Mouse (Mus musculus): ENCODE data around the gene Cdc45. TPM values are rescaled to one million over a fixed set of nuclear protein-coding genes. Genes with fewer than 3 reads are reported as not detected.

Cdc45 gene
- polyA plus RNA-seq, 1 experiment from 2014 or later, result 83.1 TPM

DNA sequence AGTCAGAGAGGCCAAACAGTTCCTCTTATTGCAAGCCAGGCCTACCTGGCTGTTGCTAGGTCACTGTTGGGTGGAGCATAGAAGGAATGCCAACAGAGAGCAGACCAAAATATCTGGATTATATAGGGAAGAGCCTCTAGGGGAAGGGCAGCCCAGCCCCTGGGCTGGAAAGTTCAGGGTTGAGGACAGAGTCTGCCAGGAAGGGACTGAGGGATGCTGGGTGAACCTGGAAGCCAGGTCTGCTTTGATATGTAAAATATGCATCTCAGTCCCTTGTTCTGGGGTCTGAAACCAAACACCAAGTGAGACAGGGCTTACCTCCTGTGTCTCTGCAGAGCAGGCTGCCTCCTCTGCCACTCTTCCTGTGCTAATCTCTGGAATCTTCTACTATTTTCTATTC, 73.5 kb downstream of the Cdc45 start:
- no peak overlapping the region for H3K4me2 ChIP-seq (ENCODE audit: low read depth, low read length)
- H3K27ac ChIP-seq (replicated peaks; ENCODE audit: low read depth, low read length), result no peak overlapping the region
- no peaks in the 10 kb centered on the region for H3K27me3 ChIP-seq (ENCODE audit: control insufficient read depth, insufficient read depth, low read length)
- no peak overlapping the region for H3K4me3 ChIP-seq (ENCODE audit: low read depth, low read length)
- H3K4me1 ChIP-seq (ENCODE audit: control insufficient read depth, insufficient read depth, low read length), result no peaks in the 10 kb centered on the region
- no peak for DNase-seq (ENCODE audit: low spot score)
- no peaks in the 10 kb centered on the region for H3K36me3 ChIP-seq (replicated peaks; ENCODE audit: control insufficient read depth, insufficient read depth, low read depth, low read length)
- H3K9ac ChIP-seq (replicated peaks; ENCODE audit: low read length), result no peak overlapping the region
- no peak for ATAC-seq (replicated peaks; ENCODE audit: insufficient number of reproducible peaks, low FRiP score, low TSS enrichment, low read depth)
- no peaks in the 10 kb centered on the region for H3K9me3 ChIP-seq (replicated peaks; ENCODE audit: control insufficient read depth, low read length)

DNA sequence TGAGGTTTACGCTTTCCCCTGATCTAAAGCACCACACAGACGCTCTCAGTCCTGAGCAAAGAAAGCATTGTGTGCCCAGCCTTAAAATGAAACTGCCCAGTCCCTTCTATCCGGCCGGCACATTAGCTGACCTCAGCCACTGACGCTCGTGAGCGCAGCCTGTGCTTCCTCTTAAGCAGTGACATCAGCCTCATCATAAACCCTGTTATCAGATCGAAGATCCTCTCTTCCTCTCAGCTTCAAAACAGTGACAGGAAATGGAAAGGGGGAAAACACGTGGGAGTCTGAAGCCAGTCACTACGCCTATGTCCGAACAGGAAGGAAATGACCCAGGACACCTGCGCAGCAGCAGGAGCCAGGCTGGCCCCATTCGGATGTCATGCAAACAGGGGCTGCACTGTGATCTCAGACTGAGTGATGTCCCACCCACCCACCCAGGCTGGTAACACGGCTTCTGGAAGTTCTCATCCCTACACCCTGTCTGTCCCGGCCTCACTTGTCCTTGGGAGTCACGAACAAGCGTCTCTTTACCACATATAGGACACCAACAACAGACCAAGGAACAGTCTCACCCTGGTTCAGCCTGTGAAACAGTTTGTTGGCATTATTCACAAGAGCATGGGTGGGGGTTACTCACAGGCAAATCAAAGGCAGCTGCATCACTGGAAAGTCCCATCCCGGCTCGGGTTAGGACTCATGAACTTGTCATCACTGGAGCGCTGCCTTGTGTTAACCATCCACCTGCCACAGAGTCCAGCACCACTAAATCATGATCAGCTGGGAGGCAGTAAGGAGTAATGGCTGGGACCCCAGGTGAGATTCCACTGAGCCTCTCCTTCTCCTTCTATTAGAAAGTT, 78.5 kb downstream of the Cdc45 start:
- WGBS, result 62% methylated on average over 20 of the region's 20 CpGs
- no peak overlapping the region for H3K4me2 ChIP-seq (ENCODE audit: low read depth, low read length)
- ATAC-seq (replicated peaks; ENCODE audit: insufficient number of reproducible peaks, low FRiP score, low TSS enrichment, low read depth), result no peak
- no peak overlapping the region for H3K4me3 ChIP-seq (ENCODE audit: low read depth, low read length)
- H3K9ac ChIP-seq (replicated peaks; ENCODE audit: low read length), result no peak overlapping the region
- H3K9me3 ChIP-seq (replicated peaks; ENCODE audit: control insufficient read depth, low read length), result no peaks in the 10 kb centered on the region
- H3K4me1 ChIP-seq (ENCODE audit: control insufficient read depth, insufficient read depth, low read length), result no peaks in the 10 kb centered on the region
- no peak overlapping the region for H3K27ac ChIP-seq (replicated peaks; ENCODE audit: low read depth, low read length)
- DNase-seq (ENCODE audit: low spot score), result peak; percentile 21
- no peaks in the 10 kb centered on the region for H3K36me3 ChIP-seq (replicated peaks; ENCODE audit: control insufficient read depth, insufficient read depth, low read depth, low read length)
- H3K27me3 ChIP-seq (ENCODE audit: control insufficient read depth, insufficient read depth, low read length), result no peaks in the 10 kb centered on the region

DNA sequence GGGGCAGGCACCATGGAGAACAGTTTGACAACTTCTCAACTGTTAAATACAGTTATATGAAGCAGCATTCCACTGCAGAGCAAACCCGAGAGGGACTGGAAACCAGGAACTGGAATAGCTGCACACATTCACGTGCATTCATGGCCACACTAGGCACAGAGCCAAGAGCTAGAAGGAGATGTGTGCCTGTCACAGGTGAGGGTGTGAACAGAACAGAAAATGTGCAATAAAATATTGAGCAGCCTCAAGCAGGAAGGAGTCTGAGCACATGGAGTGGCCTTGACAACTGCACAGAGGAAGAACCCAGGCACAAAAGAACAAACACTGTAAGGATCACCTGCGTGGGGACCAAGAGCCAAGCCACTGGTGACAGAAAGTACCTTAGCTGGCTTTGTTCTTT, 81.1 kb downstream of the Cdc45 start:
- DNase-seq (ENCODE audit: low spot score), result no peak
- H3K4me2 ChIP-seq (ENCODE audit: low read depth, low read length), result no peak overlapping the region
- 81% methylated on average over 3 of the region's 3 CpGs for WGBS
- no peak overlapping the region for H3K27ac ChIP-seq (replicated peaks; ENCODE audit: low read depth, low read length)
- no peak overlapping the region for H3K4me3 ChIP-seq (ENCODE audit: low read depth, low read length)
- H3K27me3 ChIP-seq (ENCODE audit: control insufficient read depth, insufficient read depth, low read length), result no peaks in the 10 kb centered on the region
- H3K9ac ChIP-seq (replicated peaks; ENCODE audit: low read length), result no peak overlapping the region
- H3K4me1 ChIP-seq (ENCODE audit: control insufficient read depth, insufficient read depth, low read length), result no peaks in the 10 kb centered on the region
- H3K9me3 ChIP-seq (replicated peaks; ENCODE audit: control insufficient read depth, low read length), result no peaks in the 10 kb centered on the region
- no peaks in the 10 kb centered on the region for H3K36me3 ChIP-seq (replicated peaks; ENCODE audit: control insufficient read depth, insufficient read depth, low read depth, low read length)
- ATAC-seq (replicated peaks; ENCODE audit: insufficient number of reproducible peaks, low FRiP score, low TSS enrichment, low read depth), result no peak

Other genes starting within 250 kb of the Cdc45 start
- gene Tbx1, start 221.3 kb downstream of the Cdc45 start, polyA plus RNA-seq (2014; fragmentation: Nextera tagmentation; extraction: Ambion mirVana), result 6.3 and 6.8 TPM in 2 replicates
- 5.8 and 6.4 TPM in 2 replicates for gene Gp1bb, start 189.6 kb downstream of the Cdc45 start, polyA plus RNA-seq (2014; fragmentation: Nextera tagmentation; extraction: Ambion mirVana)
- gene Gm49601, start 185.6 kb downstream of the Cdc45 start, polyA plus RNA-seq (2014; fragmentation: Nextera tagmentation; extraction: Ambion mirVana), result 1.1 and 3.0 TPM in 2 replicates
- gene Sept5, start 182.0 kb downstream of the Cdc45 start, polyA plus RNA-seq (2014; fragmentation: Nextera tagmentation; extraction: Ambion mirVana), result 33.7 and 39.9 TPM in 2 replicates
- 21.4 and 23.1 TPM in 2 replicates for gene Cldn5, start 35.1 kb downstream of the Cdc45 start, polyA plus RNA-seq (2014; fragmentation: Nextera tagmentation; extraction: Ambion mirVana)
- gene Ufd1, start 208 bp downstream of the Cdc45 start, polyA plus RNA-seq (2014; fragmentation: Nextera tagmentation; extraction: Ambion mirVana), result 82.1 and 84.7 TPM in 2 replicates
- 16.4 and 19.5 TPM in 2 replicates for gene 2510002D24Rik, start 24.6 kb upstream of the Cdc45 start, polyA plus RNA-seq (2014; fragmentation: Nextera tagmentation; extraction: Ambion mirVana)
- not detected in 2 replicates for gene Gm28539, start 24.6 kb upstream of the Cdc45 start, polyA plus RNA-seq (2014; fragmentation: Nextera tagmentation; extraction: Ambion mirVana)
- 92.4 and 98.9 TPM in 2 replicates for gene Mrpl40, start 64.9 kb upstream of the Cdc45 start, polyA plus RNA-seq (2014; fragmentation: Nextera tagmentation; extraction: Ambion mirVana)
- gene Hira, start 65.0 kb upstream of the Cdc45 start, polyA plus RNA-seq (2014; fragmentation: Nextera tagmentation; extraction: Ambion mirVana), result 11.6 and 14.9 TPM in 2 replicates